Comparison of ENCODE assay signal across 12 mouse cellular contexts in genomic region chr7:112527230-112527629, GRCm38 (mm10).
A peak's percentile ranks its signal among the peaks of the same experiment; 100 is the strongest.
DNase-seq lines count a peak whose midpoint lies in the region; ATAC-seq lines count a peak whose summit lies in the region.
"Had no signal": no experiment of that assay in that cellular context is flagged by ENCODE, and none has a peak within 500 bp of the region (broad histone marks: within the 10 kb centered on the region; RNA-seq: fewer than 3 reads in every experiment).

No protein-coding gene starts in this region.

- no peak overlapping the region for H3K4me2 ChIP-seq in heart, embryonic 12.5 days
- no peak overlapping the region for H3K4me2 ChIP-seq in liver, embryonic 11.5 days
- no peak overlapping the region for H3K4me2 ChIP-seq in intestine, embryonic 16.5 days (ENCODE audit: low read depth, low read length)
- H3K4me2 ChIP-seq: hindbrain, embryonic 12.5 days; liver, embryonic 13.5 days had no signal

- H3K4me3 ChIP-seq in heart, embryonic 12.5 days, result no peak overlapping the region
- no peak overlapping the region for H3K4me3 ChIP-seq in liver, embryonic 11.5 days (ENCODE audit: low read depth, low read length)
- H3K4me3 ChIP-seq in intestine, embryonic 16.5 days (ENCODE audit: low read length), result no peak overlapping the region
- H3K4me3 ChIP-seq: hindbrain, embryonic 12.5 days; liver, embryonic 13.5 days had no signal

- no peak overlapping the region for H3K9ac ChIP-seq in heart, embryonic 12.5 days
- no peak overlapping the region for H3K9ac ChIP-seq in liver, embryonic 11.5 days (ENCODE audit: low read depth, low read length)
- no peak overlapping the region for H3K9ac ChIP-seq in intestine, embryonic 16.5 days (ENCODE audit: low read depth, low read length)
- H3K9ac ChIP-seq: hindbrain, embryonic 12.5 days; liver, embryonic 13.5 days had no signal

- DNase-seq in lung, postnatal 36 days, result peak; percentile 29
- no peak for DNase-seq in lung, postnatal 14 days
- DNase-seq in kidney, adult 8-10 months, result peak; percentile 33 to 34
- DNase-seq in retina, postnatal 1 day, result no peak
- no peak for DNase-seq in liver, embryonic 11.5 days (ENCODE audit: low spot score)
- DNase-seq: cerebellum, postnatal 25 days; liver, embryonic 13.5 days had no signal

- no peak overlapping the region for H3K27ac ChIP-seq in heart, embryonic 12.5 days (ENCODE audit: poor library complexity, severe bottlenecking)
- no peak overlapping the region for H3K27ac ChIP-seq in liver, embryonic 11.5 days (ENCODE audit: low read depth, low read length)
- H3K27ac ChIP-seq in intestine, embryonic 16.5 days (ENCODE audit: low read length), result no peak overlapping the region
- H3K27ac ChIP-seq: hindbrain, embryonic 12.5 days; liver, embryonic 13.5 days; macrophage; stomach, postnatal 0 days had no signal

- no peaks in the 10 kb centered on the region for H3K27me3 ChIP-seq in heart, embryonic 12.5 days (replicated peaks)
- no peaks in the 10 kb centered on the region for H3K27me3 ChIP-seq in liver, embryonic 11.5 days (replicated peaks; ENCODE audit: control insufficient read depth, insufficient read depth, low read length)
- no peaks in the 10 kb centered on the region for H3K27me3 ChIP-seq in intestine, embryonic 16.5 days (replicated peaks; ENCODE audit: control insufficient read depth, insufficient read depth, low read length)
- H3K27me3 ChIP-seq: hindbrain, embryonic 12.5 days; liver, embryonic 13.5 days had no signal

- no peaks in the 10 kb centered on the region for H3K9me3 ChIP-seq in heart, embryonic 12.5 days (replicated peaks)
- H3K9me3 ChIP-seq in liver, embryonic 11.5 days (ENCODE audit: control insufficient read depth, low read length), result no peaks in the 10 kb centered on the region
- H3K9me3 ChIP-seq in intestine, embryonic 16.5 days (ENCODE audit: control insufficient read depth, low read length), result no peaks in the 10 kb centered on the region
- H3K9me3 ChIP-seq: hindbrain, embryonic 12.5 days; liver, embryonic 13.5 days had no signal

- no peaks in the 10 kb centered on the region for H3K36me3 ChIP-seq in heart, embryonic 12.5 days
- no peaks in the 10 kb centered on the region for H3K36me3 ChIP-seq in liver, embryonic 11.5 days (ENCODE audit: control insufficient read depth, insufficient read depth, low read length)
- no peaks in the 10 kb centered on the region for H3K36me3 ChIP-seq in intestine, embryonic 16.5 days (ENCODE audit: control insufficient read depth, insufficient read depth, low read length)
- H3K36me3 ChIP-seq: hindbrain, embryonic 12.5 days; liver, embryonic 13.5 days had no signal

- WGBS in heart, embryonic 12.5 days, result 60% methylated on average over 4 of the region's 4 CpGs
- 77% methylated on average over 4 of the region's 4 CpGs for WGBS in liver, embryonic 11.5 days
- 74% methylated on average over 4 of the region's 4 CpGs for WGBS in intestine, embryonic 16.5 days

- ATAC-seq in heart, embryonic 12.5 days (ENCODE audit: insufficient number of reproducible peaks, low FRiP score), result 0 out of 2 replicates have a peak, but pooled peaks have one; percentile 10
- no peak for ATAC-seq in liver, embryonic 11.5 days (replicated peaks; ENCODE audit: low FRiP score)
- no peak for ATAC-seq in intestine, embryonic 16.5 days

- peaks cover 37% of the 10 kb centered on the region for H3K4me1 ChIP-seq in heart, embryonic 12.5 days (replicated peaks)
- no peaks in the 10 kb centered on the region for H3K4me1 ChIP-seq in liver, embryonic 11.5 days (replicated peaks; ENCODE audit: control insufficient read depth, insufficient read depth, low read length)
- peaks cover 11% of the 10 kb centered on the region for H3K4me1 ChIP-seq in intestine, embryonic 16.5 days (ENCODE audit: control insufficient read depth, insufficient read depth, low read length)

Comparison
In these comparisons a context has a peak if more than half of its experiments do, and no peak if none do; other contexts are left out.
1. DNase-seq: peak in lung, postnatal 36 days (single experiment) and kidney, adult 8-10 months (2 of 2); none in lung, postnatal 14 days (single experiment), retina, postnatal 1 day (single experiment) and liver, embryonic 11.5 days (single experiment).